Mouse (Mus musculus): ENCODE measurements around the gene Naglu.
"Not testable (repeated sequence)": the region's sequence is repeated elsewhere in the genome, so short reads cannot be mapped to it uniquely, and the experiment has no call there.

Gene Naglu

GRCm38 (mm10) chr11:101120545-101121188 is 50.9 kb downstream of the Naglu start:
- DNase-seq (ENCODE audit: low read depth, low spot score): no peak

GRCm38 (mm10) chr11:101124494-101124893 is 54.7 kb downstream of the Naglu start:
- DNase-seq (ENCODE audit: low read depth, low spot score): not testable (repeated sequence)

GRCm38 (mm10) chr11:101125008-101125407 is 55.2 kb downstream of the Naglu start:
- not testable (repeated sequence) for DNase-seq (ENCODE audit: low read depth, low spot score)

GRCm38 (mm10) chr11:101127075-101127474 is 57.3 kb downstream of the Naglu start:
- DNase-seq (ENCODE audit: low read depth, low spot score): peak; percentile 73

Data from ES-CJ7 (cell line).